Mouse (Mus musculus) lung, adult 2 months (tissue): ENCODE results near the gene Parg. TPM values are rescaled to one million over a fixed set of nuclear protein-coding genes. Genes with fewer than 3 reads are reported as not detected.

Source experiments
- DNase-seq: peaks from one replicate; pipeline ENCODE4 v3.0.0; 2022
- H3K4me1 ChIP-seq: fragments of 200-500 bp; 2 replicates; pipeline ENCODE4 v1.6.1; 2011; ENCODE audit warnings: low read length; ENCODE audit not compliant: control insufficient read depth, insufficient read depth
- H3K4me3 ChIP-seq: fragments of 200-500 bp; replicated peaks from 2 replicates; pipeline ENCODE3; 2011; ENCODE audit warnings: low read depth, mild to moderate bottlenecking, control low read depth, low read length; ENCODE audit errors: extremely low read depth
- CTCF ChIP-seq: fragments of 200-500 bp; IDR thresholded peaks from 2 replicates; pipeline ENCODE4 v1.5.1; 2011; ENCODE audit warnings: mild to moderate bottlenecking, low read length, control low read depth; ENCODE audit not compliant: insufficient read depth
- POLR2A ChIP-seq: fragments of 200-500 bp; IDR thresholded peaks from 2 replicates; pipeline ENCODE4 v1.6.1; 2011; ENCODE audit warnings: low read depth, mild to moderate bottlenecking, control low read depth, low read length, borderline replicate concordance; ENCODE audit errors: extremely low read depth
- WGBS: fragments of 180-500 bp; shearing (Covaris S2); methylation state at CpG from one replicate; pipeline ENCODE4 v1.1.7; 2018; 5-methylcytosine and 5-hydroxymethylcytosine counted together
- polyA plus RNA-seq: library from polyadenylated mRNA; depleted of rRNA; stranded (reverse); fragments of >200 nt; gene quantifications from 2 replicates; pipeline ENCODE4 v1.2.3, GENCODE M21; 2012; rRNA removed

Gene Parg
- polyA plus RNA-seq, 1 experiment = 4.9 TPM

GRCm38 (mm10) chr14:32344176-32344575 lies 142.4 kb downstream of the Parg start:
- 85% methylated on average over 7 of the region's 7 CpGs for WGBS
- Histone ChIP-seq H3K4me1 (no peaks in the 10 kb centered on the region), H3K4me3 (no peak overlapping the region)
- TF ChIP-seq POLR2A (no peak), CTCF (no peak)
- DNase-seq = no peak

- 76% methylated on average over 10 of the region's 10 CpGs for WGBS
- no peak for TF ChIP-seq CTCF
- TF ChIP-seq POLR2A = no peak
- no peak overlapping the region for H3K4me3 ChIP-seq
- DNase-seq = no peak
- no peaks in the 10 kb centered on the region for H3K4me1 ChIP-seq
Measured at GRCm38 (mm10) chr14:32344694-32345093, 142.9 kb downstream of the Parg start.

Other genes starting within 250 kb of the Parg start
- 9.3 and 10.8 TPM in 2 replicates for gene Galnt15, start 173.0 kb upstream of the Parg start, polyA plus RNA-seq
- gene Oxnad1, start 116.6 kb upstream of the Parg start, polyA plus RNA-seq = 10.4 and 13.2 TPM in 2 replicates
- 12.3 and 13.8 TPM in 2 replicates for gene Dph3, start 116.2 kb upstream of the Parg start, polyA plus RNA-seq
- not detected in 2 replicates for gene Msmb, start 59.9 kb upstream of the Parg start, polyA plus RNA-seq
- gene Ncoa4, start 42.1 kb upstream of the Parg start, polyA plus RNA-seq = 29.1 and 36.3 TPM in 2 replicates
- 83.6 and 93.2 TPM in 2 replicates for gene Timm23, start 51 bp upstream of the Parg start, polyA plus RNA-seq
- 0.93 and 1.3 TPM in 2 replicates for gene Ogdhl, start 120.1 kb downstream of the Parg start, polyA plus RNA-seq
- gene 1700024G13Rik, start 186.4 kb downstream of the Parg start, polyA plus RNA-seq = 8.4 and 9.1 TPM in 2 replicates